Mouse (Mus musculus): Measurements from ENCODE around the gene Nol10.

- no peak for TF ChIP-seq FLI1 (IDR thresholded peaks at IDR 0.05; ENCODE audit: low read length)
- TF ChIP-seq GATA1 (IDR thresholded peaks at IDR 0.05; ENCODE audit: borderline replicate concordance, low read length) = no peak
Measured at GRCm38 (mm10) chr12:17360104-17360503, 11.8 kb downstream of the Nol10 start.

All from megakaryocyte, embryonic 14.5 days (primary cell).